Mouse (Mus musculus): Measurements from ENCODE around the gene 1700102P08Rik. TPM values are rescaled to one million over a fixed set of nuclear protein-coding genes. Genes with fewer than 3 reads are reported as not detected.

Gene 1700102P08Rik
- total and polyA plus RNA-seq, 3 experiments: 0.21 to 0.26 TPM; not detected in 1

- Histone ChIP-seq H3K36me3 (replicated peaks in 1 of 2; ENCODE audit: control insufficient read depth in 1 of 2, insufficient read depth in 1 of 2, low read length in 1 of 2) (no peaks in the 10 kb centered on the region), H3K79me2 (replicated peaks; ENCODE audit: control insufficient read depth, extremely low read depth, insufficient read depth, poor library complexity, severe bottlenecking) (peaks cover 4% of the 10 kb centered on the region), H3K9me3 (replicated peaks; ENCODE audit: low read length) (no peaks in the 10 kb centered on the region), H3K9ac (ENCODE audit: insufficient read depth, low read depth) (no peak overlapping the region), H3K4me3 (replicated peaks in 1 of 3; ENCODE audit: low read depth in 2 of 3, low read length in 2 of 3, poor library complexity in 1 of 3) (no peak overlapping the region), H3K27me3 (replicated peaks) (peaks cover 9% of the 10 kb centered on the region), H3K4me1 (ENCODE audit: control insufficient read depth in 1 of 2, insufficient read depth in 2 of 2) (peaks cover 4 to 23% of the 10 kb centered on the region in 2 experiments; a peak in 3 of 4 replicates), H3K4me2 (ENCODE audit: insufficient read depth, low read depth, poor library complexity, severe bottlenecking) (no peak overlapping the region), H3K27ac (ENCODE audit: insufficient read depth, low read depth) (no peak overlapping the region)
- TF ChIP-seq POLR2A (IDR thresholded peaks at IDR 0.05; ENCODE audit: low read depth, low read length): no peak
- no peak for TF ChIP-seq ELF1 (IDR thresholded peaks at IDR 0.05; ENCODE audit: low read depth, low read length)
- no peak for TF ChIP-seq TCF12 (IDR thresholded peaks at IDR 0.05; ENCODE audit: low read depth, low read length)
- no peak for TF ChIP-seq PAX5 (IDR thresholded peaks at IDR 0.05; ENCODE audit: low read length)
- TF ChIP-seq SIN3A (IDR thresholded peaks at IDR 0.05; ENCODE audit: low read length): no peak
- no peak for TF ChIP-seq USF2 (conservative IDR thresholded peaks at IDR 0.05; ENCODE audit: low read depth, low read length)
- no peak for TF ChIP-seq BHLHE40 (IDR thresholded peaks at IDR 0.05; ENCODE audit: low read depth, low read length)
- TF ChIP-seq NRF1 (IDR thresholded peaks at IDR 0.05; ENCODE audit: low read depth, low read length): no peak
- TF ChIP-seq CTCF (conservative IDR thresholded peaks at IDR 0.05 in 1 of 2, IDR thresholded peaks at IDR 0.05 in 1 of 2; ENCODE audit: low read depth in 2 of 2, low read length in 2 of 2): no peak
- no peak for TF ChIP-seq CHD1 (IDR thresholded peaks at IDR 0.05; ENCODE audit: low read depth, low read length)
- TF ChIP-seq MAFK (IDR thresholded peaks at IDR 0.05; ENCODE audit: insufficient replicate concordance, low read length): no peak
- TF ChIP-seq ZC3H11A (IDR thresholded peaks at IDR 0.05; ENCODE audit: low read depth, low read length): no peak
- no peak for TF ChIP-seq E2F4 (IDR thresholded peaks at IDR 0.05; ENCODE audit: insufficient replicate concordance, low read depth, low read length)
- no peak for TF ChIP-seq USF1 (IDR thresholded peaks at IDR 0.05; ENCODE audit: low read depth, low read length)
- no peak for TF ChIP-seq ZKSCAN1 (IDR thresholded peaks at IDR 0.05; ENCODE audit: borderline replicate concordance, low read depth, low read length)
- TF ChIP-seq KAT2A (IDR thresholded peaks at IDR 0.05; ENCODE audit: insufficient replicate concordance, low read length): no peak
- TF ChIP-seq EP300 (IDR thresholded peaks at IDR 0.05; ENCODE audit: low read length): no peak
- TF ChIP-seq UBTF (IDR thresholded peaks at IDR 0.05; ENCODE audit: low read depth, low read length): no peak
- TF ChIP-seq MAX (IDR thresholded peaks at IDR 0.05; ENCODE audit: low read length): no peak
- TF ChIP-seq GABPA (IDR thresholded peaks at IDR 0.05; ENCODE audit: insufficient replicate concordance, low read depth, low read length): no peak
- dilution Hi-C loops (cut with MboI; ENCODE audit: extremely low pct_ligation_motif_present, extremely low pct_unique_long_range_greater_than_20kb, low sequenced_read_pairs) (no loop called here), in situ Hi-C loops (cut with MboI; ENCODE audit: low pct_ligation_motif_present, low pct_unique_long_range_greater_than_20kb, low sequenced_read_pairs) (no loop called here)
- DNase-seq (ENCODE audit: extremely low read depth): no peak
Measured at GRCm38 (mm10) chr9:108455747-108456571, 63.4 kb downstream of the 1700102P08Rik start.

DNA sequence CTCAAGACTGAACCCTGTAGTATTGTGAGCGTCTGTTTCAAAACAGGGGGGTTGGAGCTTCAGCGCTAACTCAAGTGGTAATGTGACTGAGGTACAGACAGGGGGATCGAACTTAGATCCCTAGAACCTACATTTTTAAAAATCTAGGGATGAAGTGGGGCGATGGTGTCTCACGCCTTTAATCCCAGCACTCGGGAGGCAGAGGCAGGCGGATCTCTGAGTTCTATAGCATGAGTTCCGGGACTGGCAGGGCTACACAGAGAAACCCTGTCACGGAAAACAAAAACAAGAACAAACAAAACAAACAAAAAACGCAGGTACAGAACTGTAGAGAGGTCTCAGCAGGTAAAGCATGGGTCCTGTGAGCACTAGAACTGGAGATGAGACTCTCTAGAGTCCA lies 64.3 kb downstream of the 1700102P08Rik start:
- Histone ChIP-seq H3K27ac (ENCODE audit: insufficient read depth, low read depth) (no peak overlapping the region), H3K9me3 (replicated peaks; ENCODE audit: low read length) (no peaks in the 10 kb centered on the region), H3K4me1 (ENCODE audit: control insufficient read depth in 1 of 2, insufficient read depth in 2 of 2) (peaks cover 10 to 29% of the 10 kb centered on the region in 2 experiments), H3K36me3 (replicated peaks in 1 of 2; ENCODE audit: control insufficient read depth in 1 of 2, insufficient read depth in 1 of 2, low read length in 1 of 2) (peaks cover 0 to 3% of the 10 kb centered on the region in 2 experiments), H3K27me3 (replicated peaks) (peaks cover 5% of the 10 kb centered on the region), H3K79me2 (replicated peaks; ENCODE audit: control insufficient read depth, extremely low read depth, insufficient read depth, poor library complexity, severe bottlenecking) (peaks cover 14% of the 10 kb centered on the region), H3K4me3 (replicated peaks in 1 of 3; ENCODE audit: low read depth in 2 of 3, low read length in 2 of 3, poor library complexity in 1 of 3) (no peak overlapping the region), H3K9ac (ENCODE audit: insufficient read depth, low read depth) (no peak overlapping the region), H3K4me2 (ENCODE audit: insufficient read depth, low read depth, poor library complexity, severe bottlenecking) (no peak overlapping the region)
- DNase-seq (ENCODE audit: extremely low read depth): no peak
- dilution Hi-C loops (cut with MboI; ENCODE audit: extremely low pct_ligation_motif_present, extremely low pct_unique_long_range_greater_than_20kb, low sequenced_read_pairs): no loop called here
- TF ChIP-seq POLR2AphosphoS2 (IDR thresholded peaks at IDR 0.05; ENCODE audit: low read depth, low read length) (no peak), MAFK (IDR thresholded peaks at IDR 0.05; ENCODE audit: insufficient replicate concordance, low read length) (no peak), IRF4 (IDR thresholded peaks at IDR 0.05; ENCODE audit: low read depth, low read length) (no peak), CTCF (conservative IDR thresholded peaks at IDR 0.05 in 1 of 2, IDR thresholded peaks at IDR 0.05 in 1 of 2; ENCODE audit: low read depth in 2 of 2, low read length in 2 of 2) (no peak), NELFE (IDR thresholded peaks at IDR 0.05; ENCODE audit: low read depth, low read length) (no peak), MAX (IDR thresholded peaks at IDR 0.05; ENCODE audit: low read length) (no peak), TCF12 (IDR thresholded peaks at IDR 0.05; ENCODE audit: low read depth, low read length) (no peak), ETS1 (conservative IDR thresholded peaks at IDR 0.05; ENCODE audit: low read depth, low read length) (no peak), CHD2 (IDR thresholded peaks at IDR 0.05; ENCODE audit: low read length) (no peak), JUND (conservative IDR thresholded peaks at IDR 0.05; ENCODE audit: low read depth, low read length) (no peak), SMC3 (IDR thresholded peaks at IDR 0.05; ENCODE audit: low read depth, low read length) (no peak), ELF1 (IDR thresholded peaks at IDR 0.05; ENCODE audit: low read depth, low read length) (no peak), SIN3A (IDR thresholded peaks at IDR 0.05; ENCODE audit: low read length) (no peak), MYC (IDR thresholded peaks at IDR 0.05; ENCODE audit: low read depth, low read length) (no peak)
- in situ Hi-C loops (cut with MboI; ENCODE audit: low pct_ligation_motif_present, low pct_unique_long_range_greater_than_20kb, low sequenced_read_pairs): no loop called here
